Mouse (Mus musculus) CH12.LX (cell line): ENCODE measurements around the gene Eif4e.

Experiments
- CHD1 ChIP-seq: IDR thresholded peaks from 2 replicates; pipeline ENCODE4 v1.6.1; 2012; ENCODE audit warnings: low read depth, low read length, improper control_type of control experiment, inconsistent platforms
- CTCF ChIP-seq, 2 experiments: IDR thresholded peaks in 1 of 2; conservative IDR thresholded peaks in 1 of 2; 2 replicates each; pipeline ENCODE4 v1.5.1; 2011 to 2012; ENCODE audit warnings: low read depth in 2 of 2, low read length in 2 of 2, improper control_type of control experiment in 1 of 2, inconsistent platforms in 1 of 2, mild to moderate bottlenecking in 1 of 2, moderate library complexity in 1 of 2
- HCFC1 ChIP-seq: IDR thresholded peaks from 2 replicates; pipeline ENCODE4 v1.6.1; 2012; ENCODE audit warnings: low read depth, mild to moderate bottlenecking, inconsistent platforms, low read length, improper control_type of control experiment
- ZC3H11A ChIP-seq: IDR thresholded peaks from 2 replicates; pipeline ENCODE4 v1.6.1; 2012; ENCODE audit warnings: low read depth, mild to moderate bottlenecking, inconsistent platforms, low read length, improper control_type of control experiment

GRCm38 (mm10) chr3:138605132-138605531 is 79.2 kb downstream of the Eif4e start:
- TF ChIP-seq CTCF (conservative IDR thresholded peaks at IDR 0.05 in 1 of 2, IDR thresholded peaks at IDR 0.05 in 1 of 2; ENCODE audit: low read depth in 2 of 2, low read length in 2 of 2) (no peak), ZC3H11A (no peak), CHD1 (no peak), HCFC1 (no peak)
